Mouse (Mus musculus) midbrain, postnatal 0 days (tissue): ENCODE data around the gene Polr2e. TPM values are rescaled to one million over a fixed set of nuclear protein-coding genes. Genes with fewer than 3 reads are reported as not detected.
A peak's percentile ranks its signal among the peaks of the same experiment; 100 is the strongest.

Source experiments
- ATAC-seq: fragments of 200-750 bp; cut with Nextera tagmentation; 2 replicates; pipeline ENCODE4 v1.8.0; 2017; ENCODE audit warnings: moderate number of reproducible peaks, mild to moderate bottlenecking, moderate TSS enrichment, moderate library complexity; ENCODE audit not compliant: low FRiP score
- DNase-seq: peaks from one replicate; pipeline ENCODE4 v3.0.0-alpha.2; 2015; ENCODE audit warnings: low spot score
- H3K27ac ChIP-seq: fragments of 300-500 bp; sonication (generic); 2 replicates; pipeline ENCODE4 v1.5.1; 2014; ENCODE audit warnings: low read depth, mild to moderate bottlenecking, low read length, mixed read lengths
- H3K27me3 ChIP-seq: fragments of 300-500 bp; sonication (generic); 2 replicates; pipeline ENCODE4 v1.6.1; 2014; ENCODE audit warnings: low read length, control low read depth, mixed read lengths; ENCODE audit not compliant: insufficient read depth
- H3K36me3 ChIP-seq: fragments of 300-500 bp; sonication (generic); 2 replicates; pipeline ENCODE4 v1.6.1; 2014; ENCODE audit warnings: low read length, control low read depth, mixed read lengths; ENCODE audit not compliant: insufficient read depth
- H3K4me1 ChIP-seq: fragments of 300-500 bp; sonication (generic); 2 replicates; pipeline ENCODE4 v1.6.1; 2014; ENCODE audit warnings: mild to moderate bottlenecking, control low read depth, antibody characterized with exemption, low read length, mixed read lengths; ENCODE audit not compliant: insufficient read depth
- H3K4me2 ChIP-seq: fragments of 300-500 bp; sonication (generic); 2 replicates; pipeline ENCODE4 v1.6.1; 2014; ENCODE audit warnings: low read depth, mild to moderate bottlenecking, low read length, mixed read lengths; ENCODE audit not compliant: poor library complexity, severe bottlenecking
- H3K4me3 ChIP-seq: fragments of 300-500 bp; sonication (generic); 2 replicates; pipeline ENCODE4 v1.5.1; 2014; ENCODE audit warnings: low read depth, mild to moderate bottlenecking, low read length, moderate library complexity
- H3K9ac ChIP-seq: fragments of 300-500 bp; sonication (generic); replicated peaks from 2 replicates; pipeline ENCODE4 v1.6.1; 2014; ENCODE audit warnings: mild to moderate bottlenecking, low read length, moderate library complexity, mixed read lengths; ENCODE audit not compliant: poor library complexity, severe bottlenecking
- H3K9me3 ChIP-seq: fragments of 300-500 bp; sonication (generic); 2 replicates; pipeline ENCODE4 v1.6.1; 2016; ENCODE audit warnings: low read length, control low read depth
- CTCF ChIP-seq: IDR thresholded peaks from 2 replicates; pipeline ENCODE4 v1.5.1; 2016; ENCODE audit warnings: antibody characterized with exemption, mild to moderate bottlenecking
- WGBS: fragments of 180-500 bp; shearing (Covaris S2); extraction: QIAGEN DNeasy Blood & Tissue Kit; methylation state at CpG from one replicate; pipeline ENCODE4 v1.1.7; 2014; 5-methylcytosine and 5-hydroxymethylcytosine counted together
- polyA plus RNA-seq: library from polyadenylated mRNA; unstranded; fragments of >200 nt; fragmentation: Nextera tagmentation; extraction: Ambion mirVana; gene quantifications from 2 replicates; pipeline ENCODE4 v1.2.1, GENCODE M21; 2015
- total RNA-seq: library from RNA; depleted of rRNA; stranded (reverse); fragments of >200 nt; gene quantifications from 2 replicates; pipeline ENCODE4 v1.2.3, GENCODE M21; 2014

The Polr2e gene
- total and polyA plus RNA-seq, 2 experiments from 2014 or later, result 66.4 to 126 TPM

DNA sequence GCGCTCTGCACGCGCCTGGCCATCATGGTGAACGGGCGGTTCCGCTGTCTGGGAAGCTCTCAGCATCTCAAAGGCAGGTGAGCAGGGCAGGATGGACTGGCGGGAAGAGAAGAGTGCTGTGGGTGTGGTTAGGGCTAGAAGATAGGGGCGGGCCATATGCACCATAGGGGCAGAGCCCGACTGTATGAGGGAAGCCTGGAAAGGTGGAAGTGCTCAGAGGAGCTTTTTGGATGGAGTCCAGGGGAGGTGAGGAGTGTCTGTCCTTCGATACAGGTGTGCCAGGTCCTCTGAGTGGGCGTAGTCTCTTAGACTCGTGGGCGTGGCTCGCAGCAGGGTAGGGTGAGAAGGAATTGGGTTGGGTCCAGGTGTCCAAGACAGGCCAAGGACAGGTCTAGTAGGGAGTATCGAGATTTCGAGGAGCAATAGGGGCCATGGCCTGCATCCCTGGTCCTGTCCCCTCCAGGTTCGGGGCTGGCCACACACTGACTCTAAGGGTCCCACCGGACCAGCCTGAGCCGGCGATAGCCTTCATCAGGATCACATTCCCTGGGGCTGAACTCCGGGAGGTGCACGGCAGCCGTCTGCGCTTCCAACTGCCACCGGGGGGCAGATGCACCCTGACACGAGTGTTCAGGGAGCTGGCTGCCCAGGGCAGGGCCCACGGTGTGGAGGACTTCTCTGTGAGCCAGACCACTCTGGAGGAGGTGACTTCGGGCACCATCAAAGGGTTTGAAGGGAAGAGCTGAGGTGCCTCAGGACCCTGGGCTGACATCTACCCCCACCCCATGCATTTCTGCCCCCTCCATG lies 24.9 kb downstream of the Polr2e start:
- no peaks in the 10 kb centered on the region for H3K4me1 ChIP-seq
- H3K9me3 ChIP-seq, result peaks cover 16% of the 10 kb centered on the region
- H3K27me3 ChIP-seq, result peaks cover 24% of the 10 kb centered on the region
- H3K4me2 ChIP-seq, result no peak overlapping the region
- ATAC-seq (no peak), DNase-seq (no peak)
- H3K4me3 ChIP-seq, result no peak overlapping the region
- H3K9ac ChIP-seq, result no peak overlapping the region
- peaks cover 7% of the 10 kb centered on the region; the same call in 1 of the 2 replicates for H3K36me3 ChIP-seq
- no peak overlapping the region for H3K27ac ChIP-seq
- WGBS, result 31% methylated on average over 28 of the region's 28 CpGs
- TF ChIP-seq CTCF, result 0 out of 2 replicates have a peak, but pooled peaks have one; percentile 8

DNA sequence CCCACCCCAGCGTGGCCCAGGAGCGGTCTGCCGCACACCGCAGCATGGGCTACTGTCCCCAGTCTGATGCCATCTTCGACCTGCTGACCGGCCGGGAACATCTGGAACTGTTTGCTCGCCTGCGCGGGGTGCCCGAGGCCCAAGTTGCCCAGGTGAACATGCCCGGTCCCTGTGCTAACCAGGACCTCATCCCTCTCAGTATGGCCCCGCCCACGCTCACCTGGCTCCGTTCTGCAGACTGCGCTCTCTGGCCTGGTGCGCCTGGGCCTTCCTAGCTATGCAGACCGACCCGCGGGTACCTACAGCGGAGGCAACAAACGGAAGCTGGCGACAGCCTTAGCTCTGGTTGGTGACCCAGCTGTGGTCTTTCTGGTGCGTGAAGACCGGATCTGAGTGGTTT lies 26.0 kb downstream of the Polr2e start:
- Histone ChIP-seq H3K4me2 (no peak overlapping the region), H3K36me3 (peaks cover 11% of the 10 kb centered on the region; the same call in 1 of the 2 replicates), H3K4me1 (no peaks in the 10 kb centered on the region), H3K27me3 (peaks cover 21% of the 10 kb centered on the region), H3K27ac (no peak overlapping the region), H3K9me3 (peaks cover 16% of the 10 kb centered on the region), H3K4me3 (no peak overlapping the region), H3K9ac (no peak overlapping the region)
- DNase-seq (no peak), ATAC-seq (no peak)
- 39% methylated on average over 25 of the region's 25 CpGs for WGBS
- no peak for TF ChIP-seq CTCF

DNA sequence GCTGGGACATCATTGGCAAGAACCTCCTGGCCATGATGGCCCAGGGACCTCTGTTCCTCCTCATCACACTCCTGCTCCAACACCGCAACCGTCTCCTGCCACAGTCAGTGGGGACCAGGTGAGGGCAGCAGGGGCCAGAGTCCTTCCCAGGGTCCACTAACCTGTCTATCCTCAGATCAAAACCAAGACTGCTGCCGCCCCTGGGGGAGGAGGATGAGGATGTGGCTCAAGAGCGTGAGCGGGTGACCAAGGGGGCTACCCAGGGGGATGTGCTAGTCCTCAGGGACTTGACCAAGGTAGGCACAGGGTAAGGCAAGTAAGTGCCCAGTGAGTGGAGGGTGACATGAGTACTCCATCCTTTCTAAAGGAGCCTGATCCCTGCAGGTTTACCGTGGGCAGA lies 27.9 kb downstream of the Polr2e start:
- Histone ChIP-seq H3K27ac (no peak overlapping the region), H3K27me3 (peaks cover 21% of the 10 kb centered on the region), H3K9ac (no peak overlapping the region), H3K4me3 (no peak overlapping the region), H3K9me3 (peaks cover 16% of the 10 kb centered on the region), H3K4me2 (no peak overlapping the region), H3K36me3 (peaks cover 11% of the 10 kb centered on the region; the same call in 1 of the 2 replicates), H3K4me1 (no peaks in the 10 kb centered on the region)
- DNase-seq, result no peak
- ATAC-seq, result no peak
- no peak for TF ChIP-seq CTCF
- WGBS, result 88% methylated on average over 6 of the region's 6 CpGs

DNA sequence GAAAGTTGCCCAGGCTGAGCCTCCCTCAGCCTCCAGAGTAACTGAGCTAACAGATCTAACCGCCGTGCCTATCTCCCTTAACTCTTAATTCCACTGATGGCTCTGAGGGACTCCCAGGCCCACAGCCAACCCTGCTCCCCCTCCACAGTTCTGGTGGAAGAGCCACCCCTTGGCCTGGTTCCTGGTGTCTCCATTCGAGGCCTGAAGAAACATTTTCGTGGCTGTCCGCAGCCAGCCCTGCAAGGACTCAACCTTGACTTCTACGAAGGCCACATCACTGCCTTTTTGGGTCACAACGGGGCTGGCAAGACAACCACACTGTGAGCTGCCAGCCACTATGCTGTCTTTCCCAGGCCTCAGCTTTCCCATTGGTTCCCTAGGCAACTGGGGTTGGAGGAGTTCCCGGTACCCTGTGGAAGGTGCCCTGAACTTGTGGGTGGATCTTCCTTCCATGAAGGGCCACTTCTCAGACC lies 35.3 kb downstream of the Polr2e start:
- no peak for ATAC-seq
- no peak for TF ChIP-seq CTCF

DNA sequence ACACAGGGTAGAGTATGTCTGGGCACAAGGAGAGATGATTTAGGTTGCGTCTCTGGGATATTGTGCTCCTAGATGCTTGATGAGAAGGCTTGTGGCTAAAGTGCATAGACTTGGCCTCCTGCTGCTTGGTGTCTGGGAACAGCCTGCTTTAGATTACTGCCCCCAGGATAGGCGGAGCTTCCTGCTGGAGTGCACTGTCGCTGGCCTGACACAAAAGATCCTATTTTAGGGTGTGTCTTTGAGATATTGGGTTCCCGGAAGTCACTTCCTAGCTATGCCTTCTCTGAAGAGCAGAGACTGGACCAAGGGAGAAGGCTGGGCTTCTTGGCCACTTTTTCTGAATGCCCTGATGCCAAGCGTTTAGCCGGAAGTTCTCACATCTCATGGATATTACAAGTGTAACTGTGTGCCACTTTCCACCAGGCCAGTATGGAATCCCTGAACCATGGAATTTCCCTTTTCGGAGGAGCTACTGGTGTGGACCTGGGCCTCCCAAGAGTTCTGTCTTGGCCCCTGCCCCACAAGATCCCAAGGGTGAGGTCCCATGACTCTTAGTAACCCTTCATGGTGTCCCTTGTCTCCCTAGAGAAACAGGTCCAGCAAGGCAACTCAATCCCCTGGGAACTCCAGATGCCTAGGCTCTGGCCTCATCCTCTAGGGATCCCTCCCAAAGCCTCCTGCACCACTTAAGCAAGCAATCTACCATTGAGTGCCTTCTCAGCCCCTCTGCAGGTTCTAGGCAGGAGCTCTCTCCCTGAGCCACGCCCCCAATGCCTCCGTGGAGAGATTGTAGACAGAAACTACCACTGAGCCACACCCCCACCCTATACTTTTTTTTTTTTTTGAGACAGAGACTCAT lies 36.0 kb downstream of the Polr2e start:
- Histone ChIP-seq H3K27ac (no peak overlapping the region), H3K4me3 (no peak overlapping the region), H3K36me3 (no peaks in the 10 kb centered on the region), H3K9ac (no peak overlapping the region), H3K4me1 (no peaks in the 10 kb centered on the region), H3K9me3 (no peaks in the 10 kb centered on the region), H3K27me3 (peaks cover 5% of the 10 kb centered on the region; the same call in 1 of the 2 replicates), H3K4me2 (no peak overlapping the region)
- 64% methylated on average over 9 of the region's 9 CpGs for WGBS
- ATAC-seq (no peak), DNase-seq (no peak)
- TF ChIP-seq CTCF, result no peak

More for the DNA sequence above, 35.3 kb downstream of the Polr2e start:
- H3K4me3 ChIP-seq, result no peak overlapping the region
- WGBS, result 76% methylated on average over 8 of the region's 8 CpGs
- H3K4me2 ChIP-seq, result no peak overlapping the region
- H3K36me3 ChIP-seq, result 0 out of 2 replicates have a peak, but pooled peaks cover 4% of the 10 kb centered on the region
- H3K27ac ChIP-seq, result no peak overlapping the region
- DNase-seq, result no peak
- H3K9me3 ChIP-seq, result no peaks in the 10 kb centered on the region
- H3K27me3 ChIP-seq, result peaks cover 5% of the 10 kb centered on the region; the same call in 1 of the 2 replicates
- no peaks in the 10 kb centered on the region for H3K4me1 ChIP-seq
- H3K9ac ChIP-seq, result no peak overlapping the region
